Mouse (Mus musculus): Measurements from ENCODE around the gene Rnf10. TPM values are rescaled to one million over a fixed set of nuclear protein-coding genes. Genes with fewer than 3 reads are reported as not detected.

The Rnf10 gene
- polyA plus RNA-seq, 1 experiment, result 194 TPM

GRCm38 (mm10) chr5:115217998-115218397, 54.7 kb downstream of the Rnf10 start:
- Histone ChIP-seq H3K4me3 (ENCODE audit: insufficient read depth, poor library complexity, severe bottlenecking) (no peak overlapping the region), H3K79me2 (ENCODE audit: control insufficient read depth, insufficient read depth) (no peaks in the 10 kb centered on the region), H3K36me3 (ENCODE audit: control insufficient read depth, insufficient read depth) (no peaks in the 10 kb centered on the region), H3K79me3 (ENCODE audit: low read depth) (no peaks in the 10 kb centered on the region), H3K27me3 (ENCODE audit: control insufficient read depth, insufficient read depth, insufficient read length) (no peaks in the 10 kb centered on the region), H3ac (ENCODE audit: control insufficient read depth, insufficient read length, low read depth) (no peak overlapping the region)
- TF ChIP-seq FOSL1 (IDR thresholded peaks at IDR 0.05; ENCODE audit: insufficient read depth, low read length, poor library complexity, severe bottlenecking) (no peak), MYOG (IDR thresholded peaks at IDR 0.05; ENCODE audit: control insufficient read depth, extremely low read depth, insufficient read length) (no peak), MAX (IDR thresholded peaks at IDR 0.05) (no peak), CEBPB (IDR thresholded peaks at IDR 0.05; ENCODE audit: low read depth) (no peak), USF1 (IDR thresholded peaks at IDR 0.05; ENCODE audit: low read depth) (no peak), MYOD1 (IDR thresholded peaks at IDR 0.05; ENCODE audit: control insufficient read depth, insufficient read length, low read depth) (no peak), CTCF (IDR thresholded peaks at IDR 0.05; ENCODE audit: control insufficient read depth, insufficient read depth, insufficient read length) (no peak)

GRCm38 (mm10) chr5:115215273-115216185, 57.2 kb downstream of the Rnf10 start:
- no peaks in the 10 kb centered on the region for H3K79me2 ChIP-seq (ENCODE audit: control insufficient read depth, insufficient read depth)
- no peaks in the 10 kb centered on the region for H3K36me3 ChIP-seq (ENCODE audit: control insufficient read depth, insufficient read depth)
- H3K79me3 ChIP-seq (ENCODE audit: low read depth), result no peaks in the 10 kb centered on the region
- no peaks in the 10 kb centered on the region for H3K27me3 ChIP-seq (ENCODE audit: control insufficient read depth, insufficient read depth, insufficient read length)
- H3ac ChIP-seq (ENCODE audit: control insufficient read depth, insufficient read length, low read depth), result no peak overlapping the region
- H3K4me3 ChIP-seq (ENCODE audit: insufficient read depth, poor library complexity, severe bottlenecking), result no peak overlapping the region
- TF ChIP-seq CEBPB (IDR thresholded peaks at IDR 0.05; ENCODE audit: low read depth), result no peak
- TF ChIP-seq MYOG (IDR thresholded peaks at IDR 0.05; ENCODE audit: control insufficient read depth, extremely low read depth, insufficient read length), result no peak
- no peak for TF ChIP-seq FOSL1 (IDR thresholded peaks at IDR 0.05; ENCODE audit: insufficient read depth, low read length, poor library complexity, severe bottlenecking)
- TF ChIP-seq MYOD1 (IDR thresholded peaks at IDR 0.05; ENCODE audit: control insufficient read depth, insufficient read length, low read depth), result no peak
- no peak for TF ChIP-seq USF1 (IDR thresholded peaks at IDR 0.05; ENCODE audit: low read depth)
- no peak for TF ChIP-seq CTCF (IDR thresholded peaks at IDR 0.05; ENCODE audit: control insufficient read depth, insufficient read depth, insufficient read length)
- no peak for TF ChIP-seq MAX (IDR thresholded peaks at IDR 0.05)

- Histone ChIP-seq H3K36me3 (ENCODE audit: control insufficient read depth, insufficient read depth) (no peaks in the 10 kb centered on the region), H3ac (ENCODE audit: control insufficient read depth, insufficient read length, low read depth) (no peak overlapping the region), H3K79me2 (ENCODE audit: control insufficient read depth, insufficient read depth) (no peaks in the 10 kb centered on the region), H3K27me3 (ENCODE audit: control insufficient read depth, insufficient read depth, insufficient read length) (no peaks in the 10 kb centered on the region), H3K4me3 (ENCODE audit: insufficient read depth, poor library complexity, severe bottlenecking) (no peak overlapping the region), H3K79me3 (ENCODE audit: low read depth) (no peaks in the 10 kb centered on the region)
- TF ChIP-seq USF1 (IDR thresholded peaks at IDR 0.05; ENCODE audit: low read depth) (no peak), MYOD1 (IDR thresholded peaks at IDR 0.05; ENCODE audit: control insufficient read depth, insufficient read length, low read depth) (no peak)
Observed at GRCm38 (mm10) chr5:115214864-115215263, 57.8 kb downstream of the Rnf10 start.

- H3K27me3 ChIP-seq (ENCODE audit: control insufficient read depth, insufficient read depth, insufficient read length), result no peaks in the 10 kb centered on the region
Observed at GRCm38 (mm10) chr5:115212861-115213260, 59.8 kb downstream of the Rnf10 start.

GRCm38 (mm10) chr5:115212451-115212850, 60.2 kb downstream of the Rnf10 start:
- Histone ChIP-seq H3K79me2 (ENCODE audit: control insufficient read depth, insufficient read depth) (no peaks in the 10 kb centered on the region), H3ac (ENCODE audit: control insufficient read depth, insufficient read length, low read depth) (no peak overlapping the region), H3K27me3 (ENCODE audit: control insufficient read depth, insufficient read depth, insufficient read length) (no peaks in the 10 kb centered on the region), H3K4me3 (ENCODE audit: insufficient read depth, poor library complexity, severe bottlenecking) (no peak overlapping the region), H3K36me3 (ENCODE audit: control insufficient read depth, insufficient read depth) (no peaks in the 10 kb centered on the region), H3K79me3 (ENCODE audit: low read depth) (no peaks in the 10 kb centered on the region)
- TF ChIP-seq MAX (IDR thresholded peaks at IDR 0.05) (no peak), FOSL1 (IDR thresholded peaks at IDR 0.05; ENCODE audit: insufficient read depth, low read length, poor library complexity, severe bottlenecking) (no peak), CTCF (IDR thresholded peaks at IDR 0.05; ENCODE audit: control insufficient read depth, insufficient read depth, insufficient read length) (no peak), MYOG (IDR thresholded peaks at IDR 0.05; ENCODE audit: control insufficient read depth, extremely low read depth, insufficient read length) (no peak), CEBPB (IDR thresholded peaks at IDR 0.05; ENCODE audit: low read depth) (no peak), MYOD1 (IDR thresholded peaks at IDR 0.05; ENCODE audit: control insufficient read depth, insufficient read length, low read depth) (no peak), USF1 (IDR thresholded peaks at IDR 0.05; ENCODE audit: low read depth) (no peak)

More at GRCm38 (mm10) chr5:115212861-115213260, 59.8 kb downstream of the Rnf10 start:
- no peaks in the 10 kb centered on the region for H3K79me3 ChIP-seq (ENCODE audit: low read depth)
- H3K36me3 ChIP-seq (ENCODE audit: control insufficient read depth, insufficient read depth), result no peaks in the 10 kb centered on the region
- TF ChIP-seq FOSL1 (IDR thresholded peaks at IDR 0.05; ENCODE audit: insufficient read depth, low read length, poor library complexity, severe bottlenecking) (no peak), MAX (IDR thresholded peaks at IDR 0.05) (no peak), MYOD1 (IDR thresholded peaks at IDR 0.05; ENCODE audit: control insufficient read depth, insufficient read length, low read depth) (no peak), CEBPB (IDR thresholded peaks at IDR 0.05; ENCODE audit: low read depth) (no peak), USF1 (IDR thresholded peaks at IDR 0.05; ENCODE audit: low read depth) (no peak), CTCF (IDR thresholded peaks at IDR 0.05; ENCODE audit: control insufficient read depth, insufficient read depth, insufficient read length) (no peak)
- no peak overlapping the region for H3ac ChIP-seq (ENCODE audit: control insufficient read depth, insufficient read length, low read depth)
- H3K79me2 ChIP-seq (ENCODE audit: control insufficient read depth, insufficient read depth), result no peaks in the 10 kb centered on the region
- H3K4me3 ChIP-seq (ENCODE audit: insufficient read depth, poor library complexity, severe bottlenecking), result no peak overlapping the region

All from C2C12 (cell line).